Mouse (Mus musculus) right cerebral cortex, postnatal 25 days (tissue): Measurements from ENCODE around the gene Klra17.
"Not testable (repeated sequence)": the region's sequence is repeated elsewhere in the genome, so short reads cannot be mapped to it uniquely, and the experiment has no call there.

Experiments
- DNase-seq: peaks from one replicate; pipeline ENCODE4 v3.0.0; 2022

Klra17 gene

DNA sequence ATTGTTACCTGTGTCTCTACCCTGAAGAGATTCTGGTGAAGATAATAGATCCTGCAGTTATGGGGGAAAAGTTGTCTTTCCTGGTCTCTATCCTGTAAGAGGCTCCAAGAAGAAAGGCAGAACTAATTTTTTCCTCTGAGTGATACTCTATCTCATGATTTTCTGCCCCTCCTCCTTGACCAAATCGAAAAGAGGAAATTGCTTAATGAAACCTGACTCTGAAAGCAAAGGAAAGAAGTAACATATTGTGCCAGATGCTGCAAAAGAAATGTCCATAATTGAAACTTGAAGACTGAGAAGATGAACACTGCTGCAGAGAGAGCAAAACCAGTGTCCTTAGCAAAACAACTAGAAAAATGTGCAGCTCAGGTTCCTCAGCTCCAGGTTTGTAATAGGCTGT lies at the start of gene Klra17:
Klra17 (minus strand) TSS at position 124 of the 400 bp plus-strand sequence.
- DNase-seq: no peak

DNA sequence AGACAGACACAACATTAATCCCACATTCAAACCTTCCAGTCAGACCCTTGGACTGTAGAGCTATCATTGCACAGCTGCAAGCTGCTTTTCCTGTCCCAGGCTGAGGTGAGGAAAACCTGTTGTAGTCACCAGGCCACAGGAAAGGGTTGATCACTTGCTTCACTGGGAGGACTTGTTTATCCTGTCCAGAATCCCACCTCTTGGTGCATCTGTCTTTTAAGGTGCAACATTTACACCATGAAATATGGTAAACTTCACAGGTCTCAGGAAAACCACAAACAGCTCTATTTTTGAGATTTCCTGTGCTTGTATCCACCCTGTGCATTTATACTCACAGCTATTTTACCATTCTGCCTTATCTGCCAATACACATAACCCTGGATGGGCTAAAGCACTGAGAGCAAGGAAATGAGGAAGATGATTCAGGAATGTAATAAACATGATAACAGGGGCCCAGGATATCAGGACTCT lies 41.0 kb upstream of the Klra17 start, which contains the start of gene Klra5:
Klra5 (minus strand) TSS at position 175 of the 471 bp plus-strand sequence.
- DNase-seq: not testable (repeated sequence)

DNA sequence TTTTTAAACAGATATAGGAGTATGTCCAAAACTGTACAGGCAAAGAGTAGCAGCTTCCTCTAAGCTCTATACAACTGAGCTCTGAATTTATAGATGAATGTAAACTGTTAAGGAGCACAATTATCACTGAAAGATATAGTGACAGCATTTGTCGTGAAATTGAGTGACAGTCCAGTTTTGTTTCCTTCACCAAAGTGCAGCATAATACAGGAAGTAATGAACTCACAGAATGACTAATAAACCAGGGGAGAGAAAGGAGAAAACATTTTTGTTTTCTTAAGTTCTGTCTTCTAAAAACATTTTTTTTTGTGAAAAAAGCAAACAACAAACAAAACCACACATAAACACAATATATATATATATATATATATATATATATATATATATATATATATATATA lies 40.5 kb upstream of the Klra17 start:
- no peak for DNase-seq

DNA sequence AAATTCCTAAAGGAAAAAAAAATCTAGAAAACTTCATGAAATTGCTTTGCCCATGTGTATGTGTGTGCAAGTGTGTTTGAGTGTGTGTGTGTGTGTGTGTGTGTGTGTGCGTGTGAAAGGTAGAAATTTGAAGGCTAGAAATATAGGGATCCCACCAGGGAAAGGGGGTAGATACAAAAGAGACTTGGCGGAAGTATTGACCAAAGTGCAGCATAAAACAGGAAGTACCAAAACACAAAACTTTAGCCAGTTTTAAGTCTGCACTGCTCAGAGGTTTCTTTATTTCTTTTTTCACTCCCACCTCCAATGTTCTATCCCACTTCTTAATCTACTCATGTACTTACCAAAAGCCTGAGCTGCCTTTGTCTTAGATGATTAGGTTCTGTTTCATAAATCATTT lies 6.1 kb upstream of the Klra17 start:
- DNase-seq: no peak

DNA sequence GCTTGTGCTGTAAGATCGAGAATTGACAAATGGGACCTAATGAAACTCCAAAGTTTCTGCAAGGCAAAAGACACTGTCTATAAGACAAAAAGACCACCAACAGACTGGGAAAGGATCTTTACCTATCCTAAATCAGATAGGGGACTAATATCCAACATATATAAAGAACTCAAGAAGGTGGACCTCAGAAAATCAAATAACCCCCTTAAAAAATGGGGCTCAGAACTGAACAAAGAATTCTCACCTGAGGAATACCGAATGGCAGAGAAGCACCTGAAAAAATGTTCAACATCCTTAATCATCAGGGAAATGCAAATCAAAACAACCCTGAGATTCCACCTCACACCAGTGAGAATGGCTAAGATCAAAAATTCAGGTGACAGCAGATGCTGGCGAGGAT lies 14.1 kb downstream of the Klra17 start, which contains the start of gene Gm17631:
Gm17631 (plus strand) TSS at position 301 of the 400 bp plus-strand sequence.
- DNase-seq: not testable (repeated sequence)

DNA sequence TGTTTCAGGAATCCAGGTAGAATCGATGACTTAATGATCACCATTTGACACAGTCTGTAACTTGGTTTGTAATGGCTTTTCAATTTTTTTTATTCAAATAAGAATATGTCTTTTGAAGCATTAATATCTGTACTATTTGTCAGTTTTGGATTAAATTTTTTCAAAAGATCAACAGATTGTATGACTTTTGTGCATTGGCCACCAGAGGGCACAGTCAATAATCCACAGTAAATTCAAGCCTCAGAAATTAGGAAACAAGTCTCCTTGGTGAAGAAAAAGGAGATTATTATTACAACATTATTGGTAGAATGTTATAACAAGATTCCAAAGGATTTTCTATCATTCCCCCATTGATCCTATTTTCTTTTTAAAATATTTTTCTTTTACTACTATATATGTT lies 50.9 kb downstream of the Klra17 start:
- no peak for DNase-seq

DNA sequence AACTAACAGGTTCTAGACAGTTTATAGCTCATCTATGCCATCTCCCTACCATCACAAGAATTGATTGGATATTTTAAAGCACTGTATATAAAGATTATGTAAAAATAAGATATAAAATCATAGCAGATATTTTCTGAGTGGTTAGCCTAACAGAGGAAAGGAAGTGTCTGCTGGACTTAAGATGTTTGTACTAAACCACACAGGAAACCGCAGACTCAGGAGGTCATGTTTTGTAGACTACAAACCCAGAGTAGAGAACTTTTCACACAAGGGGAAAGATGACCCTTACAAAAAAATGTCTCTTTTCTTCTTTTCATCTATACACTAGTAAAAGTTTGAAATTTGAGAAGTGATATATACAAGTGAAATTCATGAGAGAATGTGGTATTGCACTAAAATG lies 52.5 kb downstream of the Klra17 start:
- no peak for DNase-seq

DNA sequence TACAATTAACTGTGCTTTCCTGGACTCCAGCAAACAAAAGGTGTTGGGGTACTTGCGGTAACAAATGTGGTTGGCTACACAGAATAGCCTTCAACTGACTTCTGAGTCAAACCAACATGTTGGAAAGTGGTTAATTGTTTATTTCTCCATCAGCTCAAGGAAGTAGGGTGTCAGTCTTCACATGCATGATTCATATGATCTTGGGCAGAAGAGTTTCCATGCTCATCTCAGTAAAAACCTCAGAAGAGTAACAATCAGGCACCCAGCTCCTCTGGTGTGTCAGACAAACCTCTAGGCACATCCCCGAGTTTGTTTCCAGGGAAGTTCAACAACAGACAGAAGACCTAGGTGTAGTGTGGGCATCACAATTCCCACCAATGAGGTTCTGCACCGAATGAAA lies 58.7 kb downstream of the Klra17 start:
- DNase-seq: no peak

DNA sequence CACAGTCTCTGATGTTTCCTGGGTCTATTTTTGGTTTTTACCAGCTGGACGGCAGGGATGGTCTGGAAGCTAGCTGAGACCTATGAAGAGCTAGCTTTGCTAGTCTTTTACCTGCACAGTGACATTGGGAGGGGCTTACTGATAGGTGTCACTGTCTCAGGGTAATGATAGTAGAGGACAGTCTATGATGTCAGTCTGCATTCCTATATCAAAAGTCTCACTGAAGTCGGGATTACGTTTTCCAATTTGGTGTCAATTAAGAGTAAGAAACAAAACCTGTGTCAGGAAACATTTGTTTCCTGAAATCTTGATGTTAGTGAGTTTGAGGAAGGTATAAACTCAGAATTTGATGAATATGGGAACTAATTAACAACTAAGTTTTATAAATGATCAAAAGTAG lies 92.3 kb downstream of the Klra17 start, which contains the start of gene Gm156:
Gm156 (minus strand) TSS at position 101 of the 400 bp plus-strand sequence.
- DNase-seq: not testable (repeated sequence)
